Mouse (Mus musculus) embryonic facial prominence, embryonic 14.5 days (tissue): ENCODE measurements at regions not wholly inside any gene's neighbourhood (a gene's known extent, or its start where the extent isn't known, plus 50 kb on each side); places are given as distances from the start of the nearest gene placed in this dataset.

Experiments used
- ATAC-seq: fragments of 200-750 bp; cut with Nextera tagmentation; 2 replicates; pipeline ENCODE4 v1.8.0; 2017; ENCODE audit warnings: low read depth, moderate number of reproducible peaks, moderate TSS enrichment
- DNase-seq: peaks from one replicate; pipeline ENCODE4 v3.0.0-alpha.2; 2015; ENCODE audit warnings: low spot score
- H3K27ac ChIP-seq: fragments of 300-500 bp; sonication (generic); replicated peaks from 2 replicates; pipeline ENCODE4 v1.5.1; 2014; ENCODE audit warnings: low read depth, mild to moderate bottlenecking, low read length, moderate library complexity
- H3K27me3 ChIP-seq: fragments of 300-500 bp; sonication (generic); replicated peaks from 2 replicates; pipeline ENCODE4 v1.6.1; 2014; ENCODE audit warnings: low read length; ENCODE audit not compliant: control insufficient read depth, insufficient read depth
- H3K36me3 ChIP-seq: fragments of 300-500 bp; sonication (generic); 2 replicates; pipeline ENCODE4 v1.6.1; 2014; ENCODE audit warnings: low read length, mixed read lengths; ENCODE audit not compliant: control insufficient read depth, insufficient read depth
- H3K4me1 ChIP-seq: fragments of 300-500 bp; sonication (generic); 2 replicates; pipeline ENCODE4 v1.6.1; 2014; ENCODE audit warnings: antibody characterized with exemption, low read length; ENCODE audit not compliant: control insufficient read depth, insufficient read depth
- H3K4me2 ChIP-seq: fragments of 300-500 bp; sonication (generic); 2 replicates; pipeline ENCODE4 v1.6.1; 2014; ENCODE audit warnings: low read depth, mild to moderate bottlenecking, low read length, moderate library complexity, mixed read lengths
- H3K4me3 ChIP-seq: fragments of 300-500 bp; sonication (generic); 2 replicates; pipeline ENCODE4 v1.5.1; 2014; ENCODE audit warnings: low read depth, mild to moderate bottlenecking, low read length
- H3K9ac ChIP-seq: fragments of 300-500 bp; sonication (generic); 2 replicates; pipeline ENCODE4 v1.6.1; 2014; ENCODE audit warnings: low read depth, mild to moderate bottlenecking, low read length, moderate library complexity, mixed read lengths
- H3K9me3 ChIP-seq: fragments of 300-500 bp; sonication (generic); 2 replicates; pipeline ENCODE4 v1.6.1; 2016; ENCODE audit warnings: low read length; ENCODE audit not compliant: control insufficient read depth
- WGBS: fragments of 180-500 bp; shearing (Covaris S2); extraction: QIAGEN DNeasy Blood & Tissue Kit; methylation state at CpG from one replicate; pipeline ENCODE4 v1.1.7; 2014; 5-methylcytosine and 5-hydroxymethylcytosine counted together

- ATAC-seq: peak; percentile 53; the same call in 1 of the 2 replicates
- H3K27me3 ChIP-seq: no peaks in the 10 kb centered on the region
- WGBS: 42% methylated on average over 3 of the region's 3 CpGs
Measured at GRCm38 (mm10) chr2:113911188-113911587, 62.7 kb upstream of the Arhgap11a start.

GRCm38 (mm10) chr2:113909502-113909901, 61.0 kb upstream of the Arhgap11a start:
- no peaks in the 10 kb centered on the region for H3K36me3 ChIP-seq
- H3K4me3 ChIP-seq: no peak overlapping the region
- DNase-seq (no peak), ATAC-seq (no peak)
- H3K4me1 ChIP-seq: no peaks in the 10 kb centered on the region
- H3K4me2 ChIP-seq: no peak overlapping the region
- H3K27ac ChIP-seq: no peak overlapping the region
- 80% methylated on average over 4 of the region's 4 CpGs for WGBS
- no peak overlapping the region for H3K9ac ChIP-seq
- no peaks in the 10 kb centered on the region for H3K9me3 ChIP-seq
- H3K27me3 ChIP-seq: no peaks in the 10 kb centered on the region

More at GRCm38 (mm10) chr2:113911188-113911587, 62.7 kb upstream of the Arhgap11a start:
- Histone ChIP-seq H3K9me3 (no peaks in the 10 kb centered on the region), H3K4me3 (no peak overlapping the region), H3K4me1 (no peaks in the 10 kb centered on the region), H3K9ac (no peak overlapping the region), H3K27ac (no peak overlapping the region), H3K4me2 (no peak overlapping the region), H3K36me3 (no peaks in the 10 kb centered on the region)
- peak; percentile 41 for DNase-seq

- no peak overlapping the region for H3K4me2 ChIP-seq
- no peaks in the 10 kb centered on the region for H3K36me3 ChIP-seq
- DNase-seq (no peak), ATAC-seq (peak; percentile 47; the same call in 1 of the 2 replicates)
- H3K4me1 ChIP-seq: no peaks in the 10 kb centered on the region
- no peak overlapping the region for H3K9ac ChIP-seq
- H3K4me3 ChIP-seq: no peak overlapping the region
- no peak overlapping the region for H3K27ac ChIP-seq
- WGBS: 77% methylated on average over 4 of the region's 4 CpGs
- no peaks in the 10 kb centered on the region for H3K9me3 ChIP-seq
- no peaks in the 10 kb centered on the region for H3K27me3 ChIP-seq
Measured at GRCm38 (mm10) chr2:113908636-113909035, 60.2 kb upstream of the Arhgap11a start.

GRCm38 (mm10) chr2:113904414-113904813, 56.0 kb upstream of the Arhgap11a start:
- DNase-seq: no peak
- Histone ChIP-seq H3K4me2 (no peak overlapping the region), H3K4me3 (no peak overlapping the region), H3K9ac (no peak overlapping the region), H3K4me1 (no peaks in the 10 kb centered on the region), H3K9me3 (no peaks in the 10 kb centered on the region), H3K27ac (no peak overlapping the region), H3K27me3 (no peaks in the 10 kb centered on the region), H3K36me3 (no peaks in the 10 kb centered on the region)
- WGBS: 76% methylated on average over 3 of the region's 3 CpGs
- no peak for ATAC-seq

- Histone ChIP-seq H3K9me3 (no peaks in the 10 kb centered on the region), H3K27me3 (no peaks in the 10 kb centered on the region), H3K36me3 (no peaks in the 10 kb centered on the region), H3K4me3 (no peak overlapping the region), H3K4me2 (no peak overlapping the region), H3K4me1 (no peaks in the 10 kb centered on the region), H3K9ac (no peak overlapping the region), H3K27ac (no peak overlapping the region)
- DNase-seq (no peak), ATAC-seq (no peak)
Measured at GRCm38 (mm10) chr2:113903865-113904264, 55.4 kb upstream of the Arhgap11a start.

GRCm38 (mm10) chr2:113903006-113903545, 54.6 kb upstream of the Arhgap11a start:
- Histone ChIP-seq H3K36me3 (no peaks in the 10 kb centered on the region), H3K9ac (no peak overlapping the region), H3K9me3 (no peaks in the 10 kb centered on the region), H3K4me1 (no peaks in the 10 kb centered on the region), H3K27ac (no peak overlapping the region), H3K27me3 (no peaks in the 10 kb centered on the region), H3K4me3 (no peak overlapping the region), H3K4me2 (no peak overlapping the region)
- DNase-seq (no peak), ATAC-seq (no peak)
- WGBS: 16% methylated on average over 1 of the region's 1 CpGs

GRCm38 (mm10) chr2:113902406-113902805, 53.9 kb upstream of the Arhgap11a start:
- ATAC-seq (no peak), DNase-seq (peak; percentile 9)
- Histone ChIP-seq H3K9ac (no peak overlapping the region), H3K4me2 (no peak overlapping the region), H3K27me3 (no peaks in the 10 kb centered on the region), H3K4me3 (no peak overlapping the region), H3K36me3 (no peaks in the 10 kb centered on the region), H3K4me1 (no peaks in the 10 kb centered on the region), H3K27ac (no peak overlapping the region), H3K9me3 (no peaks in the 10 kb centered on the region)

- no peaks in the 10 kb centered on the region for H3K9me3 ChIP-seq
- WGBS: 31% methylated on average over 5 of the region's 5 CpGs
Measured at GRCm38 (mm10) chr2:113900496-113900895, 52.0 kb upstream of the Arhgap11a start.

GRCm38 (mm10) chr2:113898747-113899146, 50.3 kb upstream of the Arhgap11a start:
- 68% methylated on average over 6 of the region's 6 CpGs for WGBS
- no peaks in the 10 kb centered on the region for H3K27me3 ChIP-seq
- no peaks in the 10 kb centered on the region for H3K4me1 ChIP-seq
- no peak overlapping the region for H3K27ac ChIP-seq
- no peak overlapping the region for H3K4me3 ChIP-seq
- no peak overlapping the region for H3K4me2 ChIP-seq
- H3K9ac ChIP-seq: no peak overlapping the region
- H3K9me3 ChIP-seq: no peaks in the 10 kb centered on the region
- DNase-seq (no peak), ATAC-seq (no peak)
- H3K36me3 ChIP-seq: no peaks in the 10 kb centered on the region

More at GRCm38 (mm10) chr2:113900496-113900895, 52.0 kb upstream of the Arhgap11a start:
- DNase-seq: no peak
- Histone ChIP-seq H3K4me1 (no peaks in the 10 kb centered on the region), H3K9ac (no peak overlapping the region), H3K4me3 (no peak overlapping the region), H3K4me2 (no peak overlapping the region), H3K36me3 (no peaks in the 10 kb centered on the region), H3K27me3 (no peaks in the 10 kb centered on the region), H3K27ac (no peak overlapping the region)
- ATAC-seq: no peak
